Mouse (Mus musculus) ES-E14 (cell line): ENCODE results near the gene Gm11034.

Experiments
- CHD2 ChIP-seq: IDR thresholded peaks from 2 replicates; pipeline ENCODE4 v1.6.1; 2014; ENCODE audit warnings: mild to moderate bottlenecking, low read depth, low read length, inconsistent platforms
- HCFC1 ChIP-seq: IDR thresholded peaks from 2 replicates; pipeline ENCODE4 v1.6.1; 2012; ENCODE audit warnings: low read length, inconsistent platforms, borderline replicate concordance; ENCODE audit not compliant: insufficient read depth
- ZNF384 ChIP-seq: IDR thresholded peaks from 2 replicates; pipeline ENCODE4 v1.6.1; 2012; ENCODE audit warnings: low read depth, low read length, inconsistent platforms

DNA sequence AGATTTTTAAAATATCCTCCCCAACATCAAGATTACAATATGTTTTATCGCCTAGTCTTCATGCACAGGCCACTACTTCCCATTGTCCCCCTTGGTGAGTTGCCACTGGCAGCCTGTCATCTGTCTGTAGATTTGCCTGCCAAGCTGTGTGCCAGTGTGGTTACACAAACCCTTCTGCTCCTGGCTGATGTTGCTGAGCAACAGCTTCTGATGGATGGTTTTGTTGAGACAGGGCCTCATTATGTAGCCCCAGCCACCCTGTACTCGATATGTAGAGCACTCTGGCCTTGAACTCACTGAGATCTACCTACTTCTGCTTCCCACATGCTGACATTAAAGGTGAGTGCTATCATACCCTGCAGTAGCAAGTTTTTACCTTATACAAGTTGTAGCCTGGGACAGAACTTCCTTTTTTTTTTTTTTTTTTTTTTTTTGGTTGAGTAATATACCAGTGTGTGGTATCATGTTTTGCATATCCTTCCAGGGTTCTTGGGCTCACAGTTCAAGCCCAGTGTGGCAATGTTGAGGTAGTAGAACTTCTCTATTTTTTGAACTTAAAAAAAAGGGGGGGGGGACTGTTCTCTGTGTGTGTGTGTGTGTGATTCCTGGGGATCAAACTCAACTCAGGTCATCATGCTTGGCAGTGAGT is 29.8 kb downstream of the Gm11034 start:
- TF ChIP-seq ZNF384: no peak
- TF ChIP-seq CHD2: no peak
- no peak for TF ChIP-seq HCFC1
